Mouse (Mus musculus) C2C12 (cell line): Measurements from ENCODE around the gene Hspb8. TPM values are rescaled to one million over a fixed set of nuclear protein-coding genes. Genes with fewer than 3 reads are reported as not detected.
A peak's percentile ranks its signal among the peaks of the same experiment; 100 is the strongest.

Source experiments
- H3K27me3 ChIP-seq: one replicate; pipeline ENCODE4 v1.6.1; 2011; ENCODE audit not compliant: control insufficient read depth, insufficient read depth, insufficient read length
- H3K36me3 ChIP-seq: one replicate; pipeline ENCODE4 v1.6.1; 2011; ENCODE audit not compliant: control insufficient read depth, insufficient read depth
- H3K4me3 ChIP-seq: one replicate; pipeline ENCODE4 v1.5.1; 2011; ENCODE audit warnings: mild to moderate bottlenecking, control low read depth; ENCODE audit not compliant: poor library complexity, insufficient read depth, severe bottlenecking
- H3K79me2 ChIP-seq: one replicate; pipeline ENCODE4 v1.6.1; 2011; ENCODE audit not compliant: control insufficient read depth, insufficient read depth
- H3K79me3 ChIP-seq: one replicate; pipeline ENCODE4 v1.6.1; 2011; ENCODE audit warnings: low read depth, control low read depth
- H3ac ChIP-seq: one replicate; pipeline ENCODE3; 2011; ENCODE audit warnings: low read depth; ENCODE audit not compliant: control insufficient read depth, insufficient read length
- CEBPB ChIP-seq: IDR thresholded peaks from one replicate; pipeline ENCODE4 v1.6.1; 2011; ENCODE audit warnings: low read depth, mild to moderate bottlenecking, control low read depth, moderate library complexity
- CTCF ChIP-seq: IDR thresholded peaks from one replicate; pipeline ENCODE4 v1.5.1; 2011; ENCODE audit not compliant: control insufficient read depth, insufficient read depth, insufficient read length
- FOSL1 ChIP-seq: IDR thresholded peaks from one replicate; pipeline ENCODE4 v1.8.0; 2011; ENCODE audit warnings: mild to moderate bottlenecking, low read length; ENCODE audit not compliant: poor library complexity, insufficient read depth, severe bottlenecking
- MAX ChIP-seq: IDR thresholded peaks from one replicate; pipeline ENCODE4 v1.6.1; 2011; ENCODE audit warnings: mild to moderate bottlenecking, control low read depth
- MYOD1 ChIP-seq: IDR thresholded peaks from one replicate; pipeline ENCODE4 v1.6.1; 2011; ENCODE audit warnings: low read depth; ENCODE audit not compliant: control insufficient read depth, insufficient read length
- MYOG ChIP-seq: IDR thresholded peaks from one replicate; pipeline ENCODE4 v1.6.1; 2011; ENCODE audit not compliant: control insufficient read depth, insufficient read length; ENCODE audit errors: extremely low read depth
- USF1 ChIP-seq: IDR thresholded peaks from one replicate; pipeline ENCODE4 v1.6.1; 2011; ENCODE audit warnings: low read depth, mild to moderate bottlenecking, control low read depth, moderate library complexity
- polyA plus RNA-seq: library from polyadenylated mRNA; unstranded; fragments of >200 nt; fragmentation: generic; extraction: Trizol; gene quantifications from one replicate; pipeline ENCODE4 v1.2.1, GENCODE M21; 2012; ENCODE audit warnings: missing spikeins

Hspb8 gene
- polyA plus RNA-seq, 1 experiment: 58.6 TPM

- no peaks in the 10 kb centered on the region for H3K79me3 ChIP-seq
- H3K4me3 ChIP-seq: no peak overlapping the region
- H3K36me3 ChIP-seq: no peaks in the 10 kb centered on the region
- H3ac ChIP-seq: no peak overlapping the region
- TF ChIP-seq CTCF (peak; percentile 43), MYOD1 (no peak)
- no peaks in the 10 kb centered on the region for H3K79me2 ChIP-seq
- no peaks in the 10 kb centered on the region for H3K27me3 ChIP-seq
These were observed 30.8 kb upstream of the Hspb8 start for GRCm38 (mm10) chr5:116453401-116453851.

DNA sequence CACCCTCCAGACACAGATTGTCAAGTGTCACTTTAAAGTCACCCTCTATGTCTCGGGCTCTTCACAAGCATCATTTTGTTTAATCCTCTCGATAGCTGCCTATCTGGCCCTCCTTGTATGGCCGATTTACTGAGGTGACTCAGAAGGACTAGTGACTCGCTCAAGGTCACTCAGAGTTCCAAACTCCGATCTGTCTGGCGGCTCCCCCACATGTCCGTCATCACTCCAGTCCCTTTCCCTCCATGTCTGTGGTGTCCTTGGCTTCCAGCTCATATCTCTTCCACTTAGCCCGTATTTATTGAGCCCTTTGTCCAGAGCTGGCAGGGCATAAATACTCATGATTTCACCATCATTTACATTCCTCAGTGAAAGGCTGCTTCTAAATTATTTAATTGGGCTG lies 28.2 kb upstream of the Hspb8 start:
- Histone ChIP-seq H3K27me3 (no peaks in the 10 kb centered on the region), H3K36me3 (no peaks in the 10 kb centered on the region)

DNA sequence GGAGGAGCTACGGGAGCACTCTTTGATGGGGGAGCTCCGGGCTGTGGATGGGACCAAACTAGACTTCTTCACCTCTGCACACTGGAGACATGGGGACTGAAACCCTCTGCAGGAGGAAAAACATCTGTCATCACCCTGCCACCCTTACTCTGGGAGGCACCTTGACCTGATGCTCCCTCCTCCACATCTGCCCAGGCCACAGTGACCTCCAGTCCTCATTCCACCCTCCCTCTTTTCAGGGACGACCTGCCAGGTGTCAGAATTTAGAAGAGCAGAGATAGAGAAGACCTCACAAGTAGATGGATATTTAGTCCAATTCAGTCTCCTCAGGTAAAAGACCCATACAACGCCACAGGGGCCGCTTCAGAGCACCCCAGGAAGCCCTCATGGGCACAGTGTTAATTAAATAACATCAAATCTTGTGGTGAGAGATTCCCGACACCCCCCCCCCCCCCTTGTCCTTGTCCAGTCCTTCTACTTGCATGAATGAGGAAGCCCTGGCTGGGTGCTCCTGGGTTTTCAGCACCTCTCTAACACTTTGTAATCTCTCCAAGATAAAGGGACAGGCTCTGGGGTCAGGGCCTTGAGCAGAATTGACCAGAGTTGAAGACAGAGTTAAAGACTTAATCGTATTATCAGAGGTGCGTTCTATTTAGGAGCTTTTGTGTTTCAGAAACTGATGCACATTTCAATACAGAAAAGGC lies 27.0 kb upstream of the Hspb8 start:
- H3K36me3 ChIP-seq: no peaks in the 10 kb centered on the region

More for the DNA sequence above, 28.2 kb upstream of the Hspb8 start:
- H3K79me2 ChIP-seq: no peaks in the 10 kb centered on the region
- no peak overlapping the region for H3ac ChIP-seq
- no peak overlapping the region for H3K4me3 ChIP-seq
- H3K79me3 ChIP-seq: no peaks in the 10 kb centered on the region
- TF ChIP-seq FOSL1: no peak
- TF ChIP-seq CEBPB: no peak
- TF ChIP-seq MYOG: no peak
- TF ChIP-seq CTCF: no peak
- no peak for TF ChIP-seq MAX
- TF ChIP-seq USF1: no peak
- no peak for TF ChIP-seq MYOD1

GRCm38 (mm10) chr5:116448409-116449191 lies 25.9 kb upstream of the Hspb8 start:
- TF ChIP-seq MAX: no peak
- no peak for TF ChIP-seq CTCF
- TF ChIP-seq FOSL1: no peak
- TF ChIP-seq MYOD1: no peak
- TF ChIP-seq CEBPB: no peak
- TF ChIP-seq USF1: no peak
- no peak for TF ChIP-seq MYOG
- no peaks in the 10 kb centered on the region for H3K79me3 ChIP-seq
- no peaks in the 10 kb centered on the region for H3K36me3 ChIP-seq
- no peaks in the 10 kb centered on the region for H3K27me3 ChIP-seq
- no peaks in the 10 kb centered on the region for H3K79me2 ChIP-seq
- no peak overlapping the region for H3ac ChIP-seq
- H3K4me3 ChIP-seq: no peak overlapping the region

More for the DNA sequence above, 27.0 kb upstream of the Hspb8 start:
- Histone ChIP-seq H3ac (no peak overlapping the region), H3K79me3 (no peaks in the 10 kb centered on the region), H3K79me2 (no peaks in the 10 kb centered on the region), H3K4me3 (no peak overlapping the region), H3K27me3 (no peaks in the 10 kb centered on the region)
- TF ChIP-seq CTCF (no peak), USF1 (no peak), MYOG (no peak), FOSL1 (no peak), MYOD1 (no peak), CEBPB (no peak)

GRCm38 (mm10) chr5:116447821-116448350 lies 25.2 kb upstream of the Hspb8 start:
- no peaks in the 10 kb centered on the region for H3K79me2 ChIP-seq
- no peak overlapping the region for H3K4me3 ChIP-seq
- H3ac ChIP-seq: no peak overlapping the region
- no peaks in the 10 kb centered on the region for H3K36me3 ChIP-seq
- no peaks in the 10 kb centered on the region for H3K27me3 ChIP-seq
- TF ChIP-seq CTCF (no peak), MYOD1 (no peak), FOSL1 (no peak), MAX (no peak), CEBPB (no peak), USF1 (no peak), MYOG (no peak)
- no peaks in the 10 kb centered on the region for H3K79me3 ChIP-seq

GRCm38 (mm10) chr5:116446552-116446951 lies 23.9 kb upstream of the Hspb8 start:
- H3K4me3 ChIP-seq: no peak overlapping the region
- H3K79me2 ChIP-seq: no peaks in the 10 kb centered on the region
- H3K36me3 ChIP-seq: no peaks in the 10 kb centered on the region
- TF ChIP-seq CEBPB: no peak
- no peak for TF ChIP-seq MAX
- TF ChIP-seq FOSL1: no peak
- no peak for TF ChIP-seq CTCF
- no peak for TF ChIP-seq MYOD1
- no peak for TF ChIP-seq MYOG
- TF ChIP-seq USF1: no peak
- no peaks in the 10 kb centered on the region for H3K79me3 ChIP-seq
- H3K27me3 ChIP-seq: no peaks in the 10 kb centered on the region
- H3ac ChIP-seq: no peak overlapping the region
